Mouse (Mus musculus) heart, postnatal 14 days (tissue): ENCODE data around the gene Vps26b. TPM values are rescaled to one million over a fixed set of nuclear protein-coding genes. Genes with fewer than 3 reads are reported as not detected.
A peak's percentile ranks its signal among the peaks of the same experiment; 100 is the strongest.

Experiments used
- DNase-seq, 2 experiments: peaks; one replicate each; pipeline ENCODE4 v3.0.0; 2021 to 2022
- intact Hi-C: fragments of 180-260 bp; cut with DNase I; formaldehyde crosslinking; loops from one replicate; pipeline ENCODE4 v1.15.1; 2025
- long read RNA-seq, 2 experiments: library from polyadenylated mRNA; stranded (forward); transcript quantifications; one replicate each; pipeline ENCODE4 v2.0.0; 2021
- total RNA-seq, 2 experiments: library from RNA; stranded (reverse); gene quantifications; 2 replicates each; pipeline ENCODE4 v1.2.3; 2021

Gene Vps26b
- 10 to 100 TPM; 31.0 to 31.3 TPM for total RNA-seq
- long read RNA-seq, experiment 1, transcript Vps26b-201 (6 exons, 3,575 nt) = major isoform, 15 of 20 reads
- long read RNA-seq, experiment 1, partial matches to known transcripts = 1 of 20 reads
- long read RNA-seq, experiment 1, other reads (novel, unspliced or antisense) = 3 of 20 reads
- long read RNA-seq, experiment 2, transcript Vps26b-201 (6 exons, 3,575 nt) = major isoform, 19 of 23 reads
- long read RNA-seq, experiment 2, partial matches to known transcripts = 4 of 23 reads
- long read RNA-seq, experiment 2, other reads (novel, unspliced or antisense) = 0 of 23 reads

GRCm38 (mm10) chr9:27029828-27030762, at the start of gene Vps26b, which contains the start of gene Ncapd3:
Gene Vps26b, minus strand, starts transcription at chr9:27030065.
Gene Ncapd3, plus strand, starts transcription at chr9:27030175.
- intact Hi-C loops = loop anchor here (2.0 to 5.0 kb wide), 2 partner anchors 31 to 162 kb away; partner anchors contain the start of genes Acad8 and Thyn1
- peak; percentile 95 to 96 for DNase-seq

GRCm38 (mm10) chr9:27075812-27076211, 45.9 kb upstream of the Vps26b start:
- no peak for DNase-seq
- intact Hi-C loops = loop anchor here (2.0 kb wide), 1 partner anchor 101 kb away; no protein-coding TSS in a partner anchor

- intact Hi-C loops = loop anchor here (1.0 to 5.0 kb wide), 3 partner anchors 102 to 252 kb away; no protein-coding TSS in a partner anchor
- no peak for DNase-seq
These were observed 44.8 kb upstream of the Vps26b start for GRCm38 (mm10) chr9:27074677-27075076.

- no peak for DNase-seq
- intact Hi-C loops = loop anchor here (5.0 kb wide), 1 partner anchor 216 kb away; no protein-coding TSS in a partner anchor
These were observed 41.0 kb upstream of the Vps26b start for GRCm38 (mm10) chr9:27070895-27071294.

GRCm38 (mm10) chr9:27058341-27058740, 28.5 kb upstream of the Vps26b start:
- intact Hi-C loops = no loop called here
- no peak for DNase-seq

- intact Hi-C loops = no loop called here
- DNase-seq = no peak
These were observed 19.6 kb upstream of the Vps26b start for GRCm38 (mm10) chr9:27049492-27049891.

- intact Hi-C loops = no loop called here
These were observed 14.0 kb upstream of the Vps26b start for GRCm38 (mm10) chr9:27043892-27044291.

GRCm38 (mm10) chr9:27030763-27031100, 867 bp upstream of the Vps26b start:
- intact Hi-C loops = loop anchor here (5.0 kb wide), 1 partner anchor 162 kb away; no protein-coding TSS in a partner anchor
- DNase-seq = no peak

More at GRCm38 (mm10) chr9:27043892-27044291, 14.0 kb upstream of the Vps26b start:
- DNase-seq = no peak

- peak; percentile 21 to 34 for DNase-seq
- intact Hi-C loops = loop anchor here (2.0 kb wide), 1 partner anchor 30 kb away; the partner anchor contains the start of genes Acad8 and Thyn1
These were observed 640 bp downstream of the Vps26b start for GRCm38 (mm10) chr9:27029022-27029827.

- DNase-seq = no peak
- intact Hi-C loops = no loop called here
These were observed 3.2 kb downstream of the Vps26b start for GRCm38 (mm10) chr9:27026708-27027107.

- intact Hi-C loops = no loop called here
- no peak for DNase-seq
These were observed 6.2 kb downstream of the Vps26b start for GRCm38 (mm10) chr9:27023681-27024080.

GRCm38 (mm10) chr9:27018961-27019360, 10.9 kb downstream of the Vps26b start:
- intact Hi-C loops = no loop called here
- no peak for DNase-seq

GRCm38 (mm10) chr9:27011572-27011971, 18.3 kb downstream of the Vps26b start:
- intact Hi-C loops = no loop called here
- no peak for DNase-seq

- intact Hi-C loops = no loop called here
- no peak for DNase-seq
These were observed 20.6 kb downstream of the Vps26b start for GRCm38 (mm10) chr9:27009231-27009630.

- intact Hi-C loops = no loop called here
- no peak for DNase-seq
These were observed 23.0 kb downstream of the Vps26b start for GRCm38 (mm10) chr9:27006866-27007265.

- intact Hi-C loops = no loop called here
- no peak for DNase-seq
These were observed 23.9 kb downstream of the Vps26b start for GRCm38 (mm10) chr9:27005933-27006332.

- intact Hi-C loops = no loop called here
- no peak for DNase-seq
These were observed 24.6 kb downstream of the Vps26b start for GRCm38 (mm10) chr9:27005231-27005630.

- intact Hi-C loops = loop anchor here (2.0 kb wide), 1 partner anchor 29 kb away; no protein-coding TSS in a partner anchor
These were observed 30.1 kb downstream of the Vps26b start, which contains the start of the genes Acad8 and Thyn1 for GRCm38 (mm10) chr9:26999461-27000395. Gene Acad8, minus strand, starts transcription at chr9:26999566. Gene Thyn1, plus strand, starts transcription at chr9:26999710.

More at GRCm38 (mm10) chr9:26999461-27000395, 30.1 kb downstream of the Vps26b start, which contains the start of the genes Acad8 and Thyn1:
- peak; percentile 93 to 94 for DNase-seq
